Mouse (Mus musculus) kidney, postnatal 10 days (tissue): ENCODE measurements around the gene Epb41l5.

Source experiments
- DNase-seq: peaks from one replicate; pipeline ENCODE4 v3.0.0; 2021; ENCODE audit warnings: mixed read lengths

Epb41l5 gene

DNA sequence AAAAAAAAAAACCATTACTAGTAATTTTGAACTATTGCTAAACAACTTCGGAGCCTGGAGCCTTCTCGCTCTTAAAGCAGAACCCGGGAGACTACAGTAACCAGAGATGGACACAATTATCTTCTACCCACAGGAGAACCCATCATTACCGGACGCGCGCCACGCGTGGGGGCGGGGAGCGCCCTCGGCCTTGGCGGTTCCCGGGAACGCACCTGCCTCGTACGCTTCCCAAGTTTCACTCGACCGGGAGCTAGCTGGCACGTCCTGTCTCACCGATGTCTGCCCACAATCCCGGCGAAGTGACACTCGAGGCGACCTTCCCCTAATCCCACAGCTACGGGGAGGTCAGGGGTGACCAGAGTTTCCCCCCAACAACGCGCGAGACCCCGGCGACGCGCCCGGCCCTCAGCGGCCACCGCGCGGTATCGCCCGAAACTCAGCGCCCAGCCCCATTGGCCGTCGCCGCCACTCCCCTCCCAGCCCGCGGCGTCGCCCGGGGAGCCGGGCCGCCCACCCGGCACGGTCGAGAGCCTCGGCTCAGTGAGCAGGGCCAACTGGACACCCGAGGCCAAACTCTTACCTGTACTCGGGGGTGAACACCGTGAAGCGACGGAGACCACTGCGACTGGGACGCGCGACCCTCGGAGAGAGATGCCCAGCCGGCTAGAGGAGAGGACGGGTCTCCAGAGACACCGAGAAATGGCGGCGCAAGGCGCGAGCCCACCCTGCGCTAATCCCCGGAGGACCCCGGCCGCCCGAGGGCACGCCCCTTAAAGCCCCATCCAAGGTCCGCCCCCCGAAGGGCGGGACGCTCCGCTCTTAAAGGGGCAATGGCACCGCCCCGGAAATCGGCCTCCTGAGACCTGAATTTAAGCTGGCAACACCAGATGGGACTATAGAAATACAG is at the start of gene Epb41l5:
Gene Epb41l5, minus strand, starts transcription at position 796 of the 907 bp plus-strand sequence.
- DNase-seq = peak; percentile 90

GRCm38 (mm10) chr1:119696860-119697259 is 48.1 kb upstream of the Epb41l5 start:
- no peak for DNase-seq

GRCm38 (mm10) chr1:119685773-119686558 is 37.2 kb upstream of the Epb41l5 start:
- DNase-seq = no peak

- no peak for DNase-seq
Observed at GRCm38 (mm10) chr1:119681663-119682213, 32.9 kb upstream of the Epb41l5 start.

DNA sequence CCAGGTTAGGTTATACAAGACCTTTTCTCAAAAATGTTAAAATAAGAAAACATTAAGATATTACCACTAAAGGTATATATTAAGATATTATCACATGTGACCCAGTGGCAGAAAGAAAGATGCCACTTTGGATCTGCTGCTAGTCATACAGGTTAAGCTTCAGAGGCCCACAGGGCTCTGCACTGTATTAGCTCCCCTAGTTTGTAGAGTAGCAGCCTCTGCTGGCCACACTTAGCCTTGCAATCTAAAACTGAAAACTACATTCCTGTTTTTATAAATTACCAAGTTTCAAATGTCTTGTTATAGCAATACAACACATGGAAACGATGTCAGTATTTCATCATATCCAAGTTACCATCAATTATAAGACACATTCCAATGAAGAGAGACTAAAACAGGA is 26.2 kb upstream of the Epb41l5 start:
- DNase-seq = peak; percentile 63

- DNase-seq = no peak
Observed at GRCm38 (mm10) chr1:119666904-119667303, 18.1 kb upstream of the Epb41l5 start.

- no peak for DNase-seq
Observed at GRCm38 (mm10) chr1:119654307-119654706, 5.5 kb upstream of the Epb41l5 start.

DNA sequence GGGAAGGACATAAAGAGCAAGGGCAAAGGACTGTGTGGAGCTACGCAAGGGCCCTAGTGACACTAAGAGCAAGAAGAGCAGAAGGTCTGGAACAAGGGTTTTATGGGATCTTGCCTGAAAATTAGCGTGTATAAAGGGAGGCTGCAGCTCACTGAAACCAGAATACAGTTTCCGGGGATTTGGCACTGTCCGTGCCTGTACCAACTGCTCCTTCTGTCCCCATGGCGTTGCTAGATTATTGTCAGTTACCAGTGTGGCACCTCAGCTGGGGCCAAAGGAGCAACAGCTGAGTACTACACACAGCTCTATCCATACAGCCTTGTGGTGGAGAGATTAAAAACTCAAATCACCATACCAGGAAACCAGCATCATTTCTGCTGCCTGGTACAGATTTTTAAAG is 1.6 kb upstream of the Epb41l5 start:
- DNase-seq = no peak

GRCm38 (mm10) chr1:119649627-119650026 is 827 bp upstream of the Epb41l5 start:
- no peak for DNase-seq

- DNase-seq = peak; percentile 36
Observed at GRCm38 (mm10) chr1:119646356-119646755, 2.4 kb downstream of the Epb41l5 start.

- DNase-seq = peak; percentile 71
Observed at GRCm38 (mm10) chr1:119642367-119642766, 6.4 kb downstream of the Epb41l5 start.

DNA sequence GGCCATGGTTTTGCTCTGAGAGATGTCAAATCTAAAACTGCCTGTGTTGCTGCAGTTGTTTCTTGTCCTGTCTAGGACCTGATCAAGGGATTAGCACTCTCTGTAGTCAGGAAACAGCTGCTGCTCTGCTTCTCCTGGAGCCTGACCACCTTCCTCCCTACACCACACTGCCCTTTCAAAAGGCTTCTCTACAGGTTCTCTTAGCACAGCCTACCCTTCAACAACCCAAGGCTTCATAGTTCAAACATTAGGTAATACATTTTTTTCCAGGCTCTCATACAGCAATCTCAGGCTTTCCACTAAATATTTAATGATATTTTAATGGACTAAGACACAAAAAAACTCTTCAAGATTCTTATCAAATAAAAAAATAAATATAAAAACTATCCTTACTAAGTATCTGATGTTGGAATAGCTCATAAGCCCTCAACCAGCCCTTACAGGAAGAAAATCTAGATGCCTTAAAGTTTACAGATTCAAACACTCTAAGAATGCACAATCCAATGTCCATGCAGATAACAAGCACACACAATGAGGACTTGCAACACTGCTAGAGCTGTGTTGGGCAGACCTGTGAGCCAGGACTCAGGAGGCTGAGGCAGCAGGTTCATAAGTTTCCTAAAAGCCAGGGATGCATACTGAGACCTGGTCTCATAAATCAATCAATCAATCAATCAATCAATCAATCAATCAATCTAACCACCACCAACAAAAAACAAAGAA is 7.5 kb downstream of the Epb41l5 start:
- DNase-seq = no peak

DNA sequence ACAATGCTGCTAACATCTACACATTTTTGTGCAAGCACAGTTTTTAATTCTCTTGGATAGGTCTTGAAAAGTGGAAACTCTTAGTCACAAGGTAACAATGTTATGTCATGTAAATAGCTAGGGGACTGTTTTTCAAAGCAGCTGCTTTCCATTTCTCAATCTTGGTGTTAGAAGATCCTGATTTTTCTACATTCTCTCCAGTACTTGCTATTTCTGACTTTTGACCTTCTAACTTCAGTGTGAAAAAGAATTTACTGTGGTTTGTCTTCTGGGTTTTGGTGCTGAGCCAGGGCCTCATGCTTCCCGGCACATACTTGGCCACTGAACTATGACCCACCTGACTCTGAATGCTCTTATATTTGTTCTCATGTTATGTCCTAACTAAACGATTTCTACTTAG is 8.8 kb downstream of the Epb41l5 start:
- peak; percentile 77 for DNase-seq

DNA sequence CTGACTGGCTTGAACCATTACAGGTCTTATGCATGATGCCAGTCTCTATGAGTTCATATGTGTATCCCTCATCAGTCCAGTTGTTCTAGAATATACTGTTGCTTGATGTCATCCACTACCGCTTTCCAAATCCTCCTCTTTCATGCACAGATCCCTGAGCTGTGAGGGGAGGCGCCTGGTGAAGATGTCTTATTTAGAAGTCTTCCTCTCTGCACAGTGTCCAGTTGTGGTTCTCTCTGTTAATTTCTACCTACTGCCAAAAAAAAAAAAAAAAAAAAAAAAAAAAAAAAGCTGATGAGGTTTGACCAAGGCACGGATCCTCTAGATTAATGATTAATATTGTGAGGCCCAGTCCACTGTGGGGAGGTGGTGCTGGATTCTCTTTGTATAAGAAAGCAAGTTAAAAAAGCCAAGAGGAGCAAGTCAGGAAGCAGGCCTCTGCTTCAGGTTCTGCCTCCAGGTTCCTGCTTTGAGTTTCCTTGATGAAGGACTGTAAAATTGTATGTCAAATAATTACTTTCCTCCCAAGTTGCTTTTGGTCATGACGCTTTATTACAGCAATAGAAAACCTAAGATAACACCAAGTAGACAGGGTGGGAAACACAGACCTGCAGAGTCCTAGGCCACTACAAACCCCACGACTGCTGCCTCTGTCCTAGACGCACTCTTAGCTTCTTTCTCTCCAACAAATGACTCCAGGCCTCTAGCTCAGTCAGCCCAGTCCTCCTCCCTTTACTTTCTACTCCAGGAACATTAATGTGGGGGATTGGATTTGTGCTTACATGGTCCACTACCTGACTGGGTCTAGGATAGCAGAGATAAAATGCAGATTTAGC is 11.4 kb downstream of the Epb41l5 start:
- peak; percentile 35 for DNase-seq

GRCm38 (mm10) chr1:119634746-119635145 is 14.1 kb downstream of the Epb41l5 start:
- no peak for DNase-seq

DNA sequence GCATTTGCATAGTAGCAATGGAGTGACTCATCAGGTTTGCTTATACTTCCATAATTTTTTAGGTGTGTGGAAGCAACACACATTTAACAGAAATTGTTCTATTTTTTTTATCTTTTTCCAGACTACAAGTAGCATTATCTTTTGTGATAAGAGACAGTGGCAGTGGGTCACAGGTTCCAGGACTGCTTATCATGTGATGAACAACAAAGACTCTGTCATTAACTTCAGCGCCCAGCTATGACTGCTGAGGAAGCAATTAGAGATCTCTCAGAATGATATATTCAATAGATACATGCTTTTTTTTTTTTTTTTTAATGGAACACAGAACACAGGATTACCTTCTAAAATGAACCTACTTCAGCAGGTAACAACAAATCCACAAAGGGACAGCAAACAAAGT is 18.4 kb downstream of the Epb41l5 start:
- DNase-seq = no peak

DNA sequence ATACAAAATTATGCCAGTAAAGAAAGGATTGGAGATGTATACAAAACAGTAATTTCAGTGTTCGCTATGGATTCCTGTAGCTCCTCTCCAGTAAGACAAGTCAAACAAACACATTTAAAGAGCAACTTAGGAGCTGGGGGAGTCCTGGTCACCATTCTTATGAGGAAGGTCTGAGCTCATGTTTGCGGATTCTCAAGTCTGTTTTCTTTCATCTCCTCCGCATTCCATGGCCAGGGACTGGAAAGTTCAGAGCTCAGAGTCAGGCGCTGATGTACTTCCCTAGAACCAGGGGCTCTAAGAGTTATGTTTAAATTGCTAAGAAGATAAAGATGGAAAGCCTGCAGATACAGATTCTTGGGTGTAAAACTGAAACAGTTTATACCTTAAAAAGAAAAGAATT is 22.0 kb downstream of the Epb41l5 start:
- no peak for DNase-seq

GRCm38 (mm10) chr1:119624444-119624843 is 24.4 kb downstream of the Epb41l5 start:
- no peak for DNase-seq

DNA sequence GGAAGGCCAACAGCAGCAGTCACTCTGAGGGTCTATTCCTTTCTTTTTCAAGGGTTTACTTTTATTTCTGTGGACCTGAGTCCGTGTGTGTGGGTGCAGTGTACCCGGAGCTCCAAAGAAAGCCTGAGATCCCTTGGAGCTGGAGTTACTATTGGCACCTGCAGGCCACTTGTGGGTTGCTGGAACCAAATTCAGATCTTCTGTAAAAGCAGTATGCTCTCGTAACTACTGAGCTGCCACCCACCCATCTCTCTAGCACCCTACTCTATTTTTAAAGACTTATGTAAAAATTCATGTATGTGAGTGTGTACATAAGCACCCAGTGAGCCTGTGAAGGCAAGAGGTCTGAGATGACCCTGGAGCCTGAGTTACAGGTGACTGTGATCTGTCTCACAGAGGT is 43.4 kb downstream of the Epb41l5 start:
- no peak for DNase-seq

GRCm38 (mm10) chr1:119602448-119602847 is 46.4 kb downstream of the Epb41l5 start:
- DNase-seq = peak; percentile 61

DNA sequence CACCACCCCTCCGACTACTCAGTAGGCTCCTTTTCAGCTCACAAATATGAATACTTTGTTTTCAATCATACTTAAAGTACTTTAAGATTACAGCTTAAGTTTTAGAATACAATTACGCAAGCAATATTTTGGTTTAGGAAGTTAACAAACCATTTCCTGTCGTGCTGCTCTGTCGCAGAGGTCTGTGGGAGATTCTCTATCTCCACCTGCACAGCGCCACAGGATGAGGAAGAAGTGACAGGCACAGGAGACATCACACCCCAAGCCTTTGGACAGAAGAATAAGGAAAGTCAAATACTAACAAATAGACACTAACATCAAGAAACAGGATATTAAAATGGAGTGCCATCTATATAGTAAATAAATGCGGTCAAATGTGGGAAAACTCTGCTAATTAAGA is 49.9 kb downstream of the Epb41l5 start:
- DNase-seq = no peak

DNA sequence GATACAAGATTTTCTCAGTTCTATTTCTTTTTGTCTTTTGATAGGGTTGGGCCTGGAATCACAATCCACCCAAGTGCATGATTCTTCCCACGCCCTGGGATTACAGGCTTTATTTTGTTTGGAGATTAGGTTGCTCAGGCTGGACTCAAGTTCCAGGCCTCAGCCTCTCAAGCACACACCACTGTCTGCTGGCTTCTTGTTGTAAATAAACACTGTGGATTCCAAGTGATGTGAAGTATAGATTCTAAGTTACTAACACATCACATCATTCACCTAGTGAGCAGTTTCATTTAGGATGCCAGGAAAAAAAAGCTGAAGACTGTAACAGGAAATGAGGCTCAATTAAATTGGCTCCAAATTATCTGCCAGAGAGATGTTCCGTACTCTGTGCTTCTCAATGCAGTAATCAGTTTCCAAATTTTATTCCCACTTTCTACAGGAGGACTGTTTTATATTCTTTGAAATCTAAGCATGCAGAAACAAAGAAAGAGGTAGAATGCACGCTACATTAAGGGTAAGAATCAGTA is 51.8 kb downstream of the Epb41l5 start:
- no peak for DNase-seq
